Mouse (Mus musculus): ENCODE results near the gene Lmln.
"Not testable (repeated sequence)": the region's sequence is repeated elsewhere in the genome, so short reads cannot be mapped to it uniquely, and the experiment has no call there.

Gene Lmln

GRCm38 (mm10) chr16:33062024-33062681 lies at the start of gene Lmln:
TSS of gene Lmln (plus strand) at chr16:33062521.
- DNase-seq: peak; percentile 91 to 95

DNA sequence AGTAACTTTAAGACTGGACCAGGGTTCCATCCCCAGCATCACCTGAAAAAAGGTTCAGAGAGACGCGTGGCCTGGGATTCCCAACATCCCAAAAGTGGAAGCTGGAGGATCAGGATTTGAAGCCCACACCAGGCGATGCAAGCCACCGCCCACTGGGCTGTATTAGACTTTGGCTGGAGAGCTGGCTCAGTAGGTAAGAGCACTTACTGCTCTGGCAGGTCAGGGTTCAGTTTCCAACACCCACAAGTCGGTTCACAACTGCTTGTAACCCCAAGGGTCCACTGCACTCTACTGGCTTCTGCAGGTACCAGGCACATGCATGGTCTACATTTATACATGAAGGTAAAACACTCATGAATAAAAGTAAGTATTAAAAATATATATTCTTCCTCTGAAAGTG lies 48.5 kb upstream of the Lmln start:
- no peak for DNase-seq

GRCm38 (mm10) chr16:33014921-33015320 lies 47.4 kb upstream of the Lmln start:
- DNase-seq: no peak

- DNase-seq: no peak
Measured at GRCm38 (mm10) chr16:33015396-33015907, 46.9 kb upstream of the Lmln start.

DNA sequence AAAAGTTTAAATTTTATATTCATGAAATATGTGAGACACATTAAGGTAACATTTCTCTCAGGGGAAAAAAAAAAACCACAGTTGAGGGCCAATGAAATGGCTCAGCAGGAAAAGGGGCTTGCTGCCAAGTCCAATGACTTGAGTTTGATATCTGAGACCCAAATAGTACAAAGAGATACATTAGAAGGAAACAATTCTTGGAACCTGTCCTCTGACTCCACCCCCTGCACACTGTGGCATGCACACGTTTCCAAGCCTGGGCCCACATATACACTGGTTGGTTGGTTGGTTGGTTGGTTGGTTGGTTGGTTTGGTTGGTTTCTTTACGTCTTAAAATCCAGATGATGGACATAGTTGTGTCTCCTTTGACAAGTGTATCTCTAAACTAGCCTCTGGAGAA lies 46.3 kb upstream of the Lmln start:
- no peak for DNase-seq

DNA sequence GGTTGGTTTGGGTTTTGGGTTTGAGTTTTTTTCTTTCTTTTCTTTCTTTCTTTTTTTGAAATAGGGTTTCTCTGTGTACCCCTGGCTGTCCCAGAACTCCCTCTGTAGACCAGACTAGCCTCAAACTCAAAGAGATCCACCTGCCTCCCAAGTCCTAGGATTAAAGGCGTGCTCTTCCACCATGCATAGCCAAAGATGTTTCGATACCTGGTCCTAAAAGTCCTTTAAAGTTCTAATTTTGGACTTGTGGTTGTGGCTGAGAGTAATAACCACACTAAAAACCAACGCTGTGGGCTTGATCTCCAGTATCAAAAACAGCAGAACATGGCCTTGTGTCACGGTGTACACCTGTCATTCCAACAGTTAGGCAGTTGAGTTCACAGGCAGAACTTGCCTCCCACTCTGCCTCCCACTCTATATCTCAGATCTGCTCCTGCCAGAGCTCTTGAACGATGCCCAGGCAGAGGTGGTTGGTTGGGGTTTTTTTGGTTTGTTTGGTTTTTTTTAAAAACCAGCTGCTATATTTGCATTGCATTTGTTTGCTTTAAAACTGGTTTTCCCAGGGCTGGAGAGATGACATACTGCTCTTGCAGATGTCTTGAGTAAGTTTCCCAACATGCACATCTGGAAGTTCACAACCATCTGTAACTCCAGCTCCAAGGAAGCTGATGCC lies 44.5 kb upstream of the Lmln start:
- DNase-seq: no peak

DNA sequence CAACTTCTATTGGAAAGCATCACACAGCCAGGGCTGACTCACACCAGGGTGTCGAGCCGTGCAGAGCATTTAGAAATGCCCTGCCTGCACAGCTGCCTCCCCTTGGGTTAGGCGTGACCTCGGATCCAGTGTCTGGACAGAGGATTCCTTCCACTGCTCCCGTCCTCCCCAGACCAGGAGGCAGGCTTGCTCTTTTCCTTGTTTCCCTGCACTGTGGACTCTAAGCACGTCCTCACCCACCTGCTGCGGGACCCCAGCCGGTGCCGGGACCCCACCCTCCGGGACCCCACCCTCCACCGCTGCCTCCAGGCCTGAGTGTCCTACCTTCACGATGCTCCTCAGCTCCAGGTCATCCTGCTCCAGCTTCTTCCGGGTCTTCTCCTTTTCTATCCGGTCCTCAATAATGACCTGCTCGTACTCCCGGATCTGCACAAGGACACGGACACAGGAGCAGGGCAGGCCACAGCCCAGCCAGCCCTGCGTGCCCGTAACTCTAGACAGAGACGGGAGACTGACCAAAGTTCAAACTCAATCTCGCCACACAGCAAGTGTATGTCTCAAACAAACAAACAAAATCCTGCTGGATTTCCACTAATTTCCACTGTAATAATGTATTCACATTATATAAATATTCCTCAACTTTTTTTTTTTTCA lies 43.1 kb upstream of the Lmln start:
- DNase-seq: peak; percentile 33 to 61

GRCm38 (mm10) chr16:33021381-33021780 lies 40.9 kb upstream of the Lmln start:
- no peak for DNase-seq

GRCm38 (mm10) chr16:33023750-33024149 lies 38.6 kb upstream of the Lmln start:
- DNase-seq: peak; percentile 92

DNA sequence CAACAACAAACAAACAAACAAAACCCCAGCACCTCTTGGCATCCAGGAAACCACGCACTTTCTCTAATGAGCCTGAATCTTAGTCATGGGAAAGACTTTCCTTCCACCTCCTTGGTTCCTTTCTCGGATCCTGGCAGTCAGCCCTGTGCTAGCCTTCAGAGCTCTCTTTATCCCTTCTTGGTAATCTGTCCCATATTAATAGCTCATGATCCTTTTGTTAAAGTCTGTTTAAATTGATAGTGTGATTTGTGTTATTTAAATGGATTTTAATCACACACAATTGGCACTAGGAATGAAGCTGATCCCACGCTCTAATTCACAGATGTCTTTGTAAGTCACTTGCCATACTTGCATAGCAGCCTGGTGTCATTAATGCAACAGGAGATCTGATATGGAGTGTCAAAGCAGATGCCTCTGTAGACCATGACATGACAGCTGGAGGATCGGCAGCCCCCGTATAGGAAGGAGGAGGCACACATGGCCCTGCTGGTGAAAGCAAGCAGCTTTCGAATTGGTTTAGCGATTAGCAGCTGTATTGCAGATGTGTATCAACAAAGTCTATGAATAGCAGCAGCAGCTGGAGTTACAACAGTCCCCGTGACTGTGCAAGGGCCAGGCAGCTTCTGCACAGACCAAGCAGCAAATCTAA lies 37.7 kb upstream of the Lmln start:
- DNase-seq: no peak

DNA sequence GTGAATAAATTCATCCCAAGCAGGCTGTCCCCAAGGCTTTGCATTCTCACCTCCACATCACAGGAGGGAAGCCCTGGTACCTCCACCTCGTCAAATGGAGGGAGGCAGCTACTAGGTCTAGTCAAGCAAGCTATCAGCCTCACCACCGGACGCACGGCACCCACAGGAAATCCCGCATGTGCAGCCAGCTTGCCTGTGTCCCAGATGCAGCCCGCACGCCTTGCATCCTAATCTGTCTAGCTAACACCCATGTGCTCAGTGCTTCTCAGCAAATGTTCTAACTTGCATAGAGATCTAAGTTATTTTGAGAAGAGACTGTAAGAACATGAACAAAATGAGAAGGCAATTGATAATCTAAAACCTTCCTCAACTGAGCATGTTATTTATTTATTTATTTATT lies 36.0 kb upstream of the Lmln start:
- DNase-seq: no peak

DNA sequence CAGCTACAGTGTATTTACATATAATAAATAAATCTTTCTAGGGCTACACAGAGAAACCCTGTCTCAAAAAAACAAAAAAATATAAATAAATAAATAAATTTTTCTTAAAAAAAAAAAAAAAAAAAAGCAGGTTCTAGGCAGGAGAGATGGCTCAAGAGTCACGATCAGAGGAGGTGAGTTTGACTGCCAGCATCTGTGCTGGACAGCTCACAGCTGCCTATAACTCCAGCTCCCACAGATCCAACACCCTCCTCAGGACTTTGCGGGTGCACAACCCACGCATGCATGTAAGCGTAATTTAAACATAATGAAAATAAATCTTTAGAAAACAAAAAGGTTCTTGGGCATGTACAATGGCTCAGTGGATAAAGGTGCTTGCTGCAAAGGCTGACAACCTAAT lies 26.3 kb upstream of the Lmln start:
- no peak for DNase-seq

GRCm38 (mm10) chr16:33042682-33043081 lies 19.6 kb upstream of the Lmln start:
- DNase-seq: peak in 1 of 2 experiments; percentile 22

DNA sequence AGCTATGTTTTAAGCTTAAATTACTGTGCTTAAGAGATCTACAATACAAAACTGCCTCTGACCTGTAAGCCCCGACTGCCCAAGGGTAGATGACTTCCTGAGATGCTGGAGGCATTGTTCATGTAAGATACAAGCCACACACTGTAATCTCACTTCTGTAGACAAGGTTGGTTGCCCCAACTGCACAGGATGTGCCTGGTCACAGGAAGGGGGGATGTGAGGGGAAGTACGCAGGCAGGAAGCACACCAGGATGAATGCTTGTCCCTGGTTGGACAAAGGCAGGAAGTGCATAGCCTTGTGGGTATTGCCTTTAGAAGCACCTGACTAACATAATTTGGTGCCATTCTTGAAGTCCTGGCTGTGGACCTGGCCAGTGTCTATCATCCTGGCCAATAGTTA lies 19.1 kb upstream of the Lmln start:
- DNase-seq: no peak

- DNase-seq: no peak
Measured at GRCm38 (mm10) chr16:33048004-33048403, 14.3 kb upstream of the Lmln start.

- no peak for DNase-seq
Measured at GRCm38 (mm10) chr16:33048686-33049085, 13.6 kb upstream of the Lmln start.

DNA sequence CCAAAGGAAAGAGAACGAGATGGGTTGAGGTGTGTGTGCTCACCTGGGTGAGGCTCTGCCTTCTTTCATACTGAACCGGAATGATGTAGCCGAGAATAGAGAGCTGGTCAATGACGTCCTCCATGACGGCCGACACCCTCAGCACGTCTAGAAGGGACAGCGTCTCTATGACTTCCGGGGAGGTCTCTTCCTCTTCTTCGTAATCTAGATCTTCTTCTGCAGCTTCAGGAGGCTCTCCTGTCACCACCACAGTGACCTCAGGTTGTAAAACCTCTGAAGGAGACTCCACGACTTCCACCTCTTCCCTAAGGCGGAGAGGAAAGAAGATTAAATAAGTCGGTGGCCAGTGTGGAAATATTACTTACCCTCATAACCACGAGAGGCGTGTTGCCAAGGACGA lies 12.5 kb upstream of the Lmln start:
- DNase-seq: no peak

DNA sequence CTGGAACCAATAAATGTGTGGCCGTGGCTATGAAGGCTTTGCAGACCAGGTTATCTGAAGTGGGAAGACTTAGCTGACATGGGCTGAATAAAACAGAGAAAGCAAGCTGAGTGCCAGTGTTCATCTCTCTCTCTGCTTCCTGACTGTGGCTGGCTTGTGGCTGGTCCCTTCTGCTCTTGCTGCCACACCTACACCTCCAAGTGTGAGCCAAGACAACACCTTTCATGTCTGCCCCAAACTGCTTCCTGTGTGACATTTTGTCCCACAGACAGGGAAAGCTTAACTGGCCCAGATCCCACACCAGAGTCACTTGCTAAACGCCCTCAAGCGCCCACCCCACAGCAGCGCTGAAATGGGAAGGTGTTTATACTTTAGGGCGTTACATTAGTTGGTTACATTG lies 9.2 kb upstream of the Lmln start:
- DNase-seq: no peak

DNA sequence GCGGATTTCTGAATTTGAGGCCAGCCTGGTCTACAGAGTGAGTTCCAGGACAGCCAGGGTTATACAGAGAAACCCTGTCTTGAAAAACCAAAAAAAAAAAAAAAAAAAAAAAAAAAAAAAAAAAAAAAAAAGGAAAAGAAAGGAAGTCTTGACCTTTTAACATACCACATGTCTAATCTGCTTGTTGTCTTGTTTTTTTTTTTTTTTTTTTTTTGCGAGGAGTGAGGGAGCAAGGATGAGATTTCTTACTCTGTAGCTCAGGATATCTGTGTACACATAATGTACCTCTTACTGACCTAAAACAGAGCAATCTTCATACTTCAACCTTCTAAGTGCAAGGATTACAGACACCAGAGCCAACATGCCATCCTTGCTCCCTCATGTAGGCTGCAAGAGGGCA lies 7.4 kb upstream of the Lmln start:
- not testable (repeated sequence) for DNase-seq

GRCm38 (mm10) chr16:33055655-33056054 lies 6.7 kb upstream of the Lmln start:
- peak in 1 of 2 experiments; percentile 29 for DNase-seq

DNA sequence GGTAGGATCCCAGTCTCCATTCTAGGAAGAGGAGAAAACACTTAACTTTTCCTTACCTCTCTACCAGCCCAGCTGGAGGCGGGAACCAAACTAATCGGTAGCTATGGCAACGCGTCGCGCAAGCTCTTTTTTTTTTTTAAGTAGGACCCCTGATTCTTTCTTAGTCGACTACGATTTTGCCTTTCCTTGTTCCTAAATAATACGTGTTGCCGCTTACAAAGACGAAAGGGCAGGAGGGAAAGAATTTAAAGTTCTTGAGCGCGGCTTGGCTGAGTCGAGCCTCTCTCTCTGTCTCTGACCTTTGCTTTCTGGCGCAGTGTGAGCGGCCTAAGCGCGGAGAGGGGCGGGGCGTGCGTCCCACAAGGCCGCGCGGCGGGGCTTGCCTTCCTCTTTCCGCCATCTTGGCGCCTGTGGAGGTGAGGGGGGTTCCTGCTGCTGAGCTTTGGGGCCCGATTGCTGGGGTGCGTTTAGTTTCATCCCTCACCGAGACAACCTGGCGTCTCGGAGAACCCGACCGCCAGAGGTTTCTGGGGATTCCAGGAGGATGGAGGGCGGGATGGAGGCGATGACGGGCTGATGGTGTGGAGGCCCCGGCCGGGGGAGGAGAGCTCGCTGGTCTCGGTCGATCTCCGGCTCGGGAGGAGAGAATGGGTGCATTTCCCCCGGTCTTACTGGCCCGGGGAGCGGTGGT lies 6.1 kb upstream of the Lmln start, which contains the start of the genes Iqcg and Rpl35a:
TSS of gene Iqcg (minus strand) at position 124 of the 691 bp plus-strand sequence.
TSS of gene Rpl35a (plus strand) at position 359 of the 691 bp plus-strand sequence.
- DNase-seq: peak; percentile 93 to 96

GRCm38 (mm10) chr16:33056786-33057185 lies 5.5 kb upstream of the Lmln start:
- DNase-seq: no peak

DNA sequence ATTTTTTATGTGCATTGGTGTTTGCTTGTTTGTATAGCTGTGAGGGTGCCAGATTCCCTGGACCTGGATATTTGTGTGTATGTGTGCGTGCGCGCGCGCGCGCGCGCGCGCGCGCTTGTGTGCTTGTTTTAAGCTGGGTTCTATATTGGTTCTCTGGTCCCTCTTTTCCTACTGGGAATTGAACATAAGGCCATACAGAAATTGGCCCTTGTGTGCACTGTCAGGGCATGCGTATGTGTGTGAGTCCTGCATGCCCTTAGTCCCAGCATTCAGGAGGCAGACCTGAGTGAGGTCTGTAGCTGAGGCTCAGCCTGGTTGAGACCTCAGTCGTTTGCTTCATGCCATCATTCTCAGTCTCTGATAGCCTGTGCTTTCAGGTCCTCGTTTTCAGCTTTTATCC lies 4.3 kb upstream of the Lmln start:
- no peak for DNase-seq
